Mouse (Mus musculus) intestine, embryonic 16.5 days (tissue): ENCODE data around the gene Erp29. TPM values are rescaled to one million over a fixed set of nuclear protein-coding genes. Genes with fewer than 3 reads are reported as not detected.

Experiments
- ATAC-seq: fragments of 200-750 bp; cut with Nextera tagmentation; 2 replicates; pipeline ENCODE4 v1.8.0; 2017; ENCODE audit warnings: moderate TSS enrichment, moderate library complexity
- H3K27ac ChIP-seq: fragments of 300-500 bp; sonication (generic); 2 replicates; pipeline ENCODE4 v1.5.1; 2014; ENCODE audit warnings: mild to moderate bottlenecking, low read length
- H3K27me3 ChIP-seq: fragments of 300-500 bp; sonication (generic); replicated peaks from 2 replicates; pipeline ENCODE4 v1.6.1; 2014; ENCODE audit warnings: low read length, control low read depth, mixed read lengths; ENCODE audit not compliant: control insufficient read depth, insufficient read depth
- H3K36me3 ChIP-seq: fragments of 300-500 bp; sonication (generic); 2 replicates; pipeline ENCODE4 v1.6.1; 2014; ENCODE audit warnings: low read length, control low read depth; ENCODE audit not compliant: control insufficient read depth, insufficient read depth
- H3K4me1 ChIP-seq: fragments of 300-500 bp; sonication (generic); 2 replicates; pipeline ENCODE4 v1.6.1; 2014; ENCODE audit warnings: low read length, control low read depth, mixed read lengths; ENCODE audit not compliant: control insufficient read depth, insufficient read depth
- H3K4me2 ChIP-seq: fragments of 300-500 bp; sonication (generic); 2 replicates; pipeline ENCODE4 v1.6.1; 2014; ENCODE audit warnings: low read depth, low read length, control low read depth
- H3K4me3 ChIP-seq: fragments of 300-500 bp; sonication (generic); 2 replicates; pipeline ENCODE4 v1.5.1; 2014; ENCODE audit warnings: mild to moderate bottlenecking, low read length
- H3K9ac ChIP-seq: fragments of 300-500 bp; sonication (generic); 2 replicates; pipeline ENCODE4 v1.6.1; 2014; ENCODE audit warnings: low read depth, low read length
- H3K9me3 ChIP-seq: fragments of 300-500 bp; sonication (generic); 2 replicates; pipeline ENCODE4 v1.6.1; 2016; ENCODE audit warnings: low read length, control low read depth; ENCODE audit not compliant: control insufficient read depth
- WGBS: fragments of 180-500 bp; shearing (Covaris S2); extraction: QIAGEN DNeasy Blood & Tissue Kit; methylation state at CpG from one replicate; pipeline ENCODE4 v1.1.7; 2014; 5-methylcytosine and 5-hydroxymethylcytosine counted together
- polyA plus RNA-seq: library from polyadenylated mRNA; unstranded; fragments of >200 nt; fragmentation: Nextera tagmentation; extraction: Ambion mirVana; gene quantifications from 2 replicates; pipeline ENCODE4 v1.2.1, GENCODE M21; 2015

The Erp29 gene
- polyA plus RNA-seq, 1 experiment from 2014 or later = 202 TPM

GRCm38 (mm10) chr5:121398146-121398964, 54.0 kb downstream of the Erp29 start:
- Histone ChIP-seq H3K9ac (peak overlapping the region; percentile 90), H3K4me1 (peaks cover 20% of the 10 kb centered on the region), H3K36me3 (no peaks in the 10 kb centered on the region), H3K9me3 (no peaks in the 10 kb centered on the region), H3K27me3 (no peaks in the 10 kb centered on the region), H3K27ac (peak overlapping the region; percentile 68), H3K4me2 (peak overlapping the region; percentile 85), H3K4me3 (peak overlapping the region; percentile 92)
- peak; percentile 73 for ATAC-seq
- WGBS = under 1% methylated on average over 67 of the region's 67 CpGs

GRCm38 (mm10) chr5:121397187-121398145, 54.8 kb downstream of the Erp29 start, which contains the start of gene Naa25:
Naa25 (plus strand) TSS chr5:121397936.
- peak; percentile 96 for ATAC-seq

GRCm38 (mm10) chr5:121395621-121396020, 56.7 kb downstream of the Erp29 start:
- Histone ChIP-seq H3K27me3 (no peaks in the 10 kb centered on the region), H3K9me3 (no peaks in the 10 kb centered on the region), H3K4me3 (no peak overlapping the region), H3K27ac (no peak overlapping the region), H3K36me3 (no peaks in the 10 kb centered on the region), H3K4me1 (peaks cover 15% of the 10 kb centered on the region), H3K4me2 (no peak overlapping the region), H3K9ac (no peak overlapping the region)
- WGBS = 82% methylated on average over 5 of the region's 5 CpGs
- ATAC-seq = no peak

More at GRCm38 (mm10) chr5:121397187-121398145, 54.8 kb downstream of the Erp29 start, which contains the start of gene Naa25:
- Histone ChIP-seq H3K27ac (peak within 1 kb of the TSS; percentile 90), H3K4me1 (peaks cover 20% of the 10 kb centered on the region), H3K4me3 (peak within 1 kb of the TSS; percentile 92), H3K9me3 (no peaks in the 10 kb centered on the region), H3K4me2 (peak within 1 kb of the TSS; percentile 85), H3K36me3 (no peaks in the 10 kb centered on the region), H3K9ac (peak within 1 kb of the TSS; percentile 90), H3K27me3 (no peaks in the 10 kb centered on the region)
- WGBS = 9% methylated on average over 52 of the region's 53 CpGs

- Histone ChIP-seq H3K4me3 (no peak overlapping the region), H3K9me3 (no peaks in the 10 kb centered on the region), H3K36me3 (no peaks in the 10 kb centered on the region), H3K27ac (no peak overlapping the region), H3K27me3 (no peaks in the 10 kb centered on the region), H3K9ac (no peak overlapping the region), H3K4me2 (no peak overlapping the region), H3K4me1 (0 out of 2 replicates have a peak, but pooled peaks cover 2% of the 10 kb centered on the region)
- WGBS = 79% methylated on average over 3 of the region's 3 CpGs
- ATAC-seq = no peak
These were observed 58.9 kb downstream of the Erp29 start for GRCm38 (mm10) chr5:121393402-121393801.

- Histone ChIP-seq H3K4me1 (0 out of 2 replicates have a peak, but pooled peaks cover 3% of the 10 kb centered on the region), H3K9me3 (no peaks in the 10 kb centered on the region), H3K36me3 (no peaks in the 10 kb centered on the region), H3K4me3 (no peak overlapping the region), H3K4me2 (no peak overlapping the region), H3K27ac (no peak overlapping the region), H3K9ac (no peak overlapping the region), H3K27me3 (no peaks in the 10 kb centered on the region)
- ATAC-seq = no peak
- 57% methylated on average over 16 of the region's 16 CpGs for WGBS
These were observed 59.5 kb downstream of the Erp29 start for GRCm38 (mm10) chr5:121392667-121393380.

- no peak for ATAC-seq
These were observed 62.6 kb downstream of the Erp29 start for GRCm38 (mm10) chr5:121389691-121390090.

GRCm38 (mm10) chr5:121389106-121389505, 63.2 kb downstream of the Erp29 start:
- 65% methylated on average over 7 of the region's 7 CpGs for WGBS

More at GRCm38 (mm10) chr5:121389691-121390090, 62.6 kb downstream of the Erp29 start:
- Histone ChIP-seq H3K4me1 (peaks cover 19% of the 10 kb centered on the region), H3K9ac (no peak overlapping the region), H3K36me3 (no peaks in the 10 kb centered on the region), H3K4me3 (no peak overlapping the region), H3K4me2 (no peak overlapping the region), H3K9me3 (no peaks in the 10 kb centered on the region), H3K27me3 (no peaks in the 10 kb centered on the region), H3K27ac (no peak overlapping the region)

GRCm38 (mm10) chr5:121387126-121387525, 65.2 kb downstream of the Erp29 start:
- no peaks in the 10 kb centered on the region for H3K9me3 ChIP-seq
- ATAC-seq = no peak
- no peaks in the 10 kb centered on the region for H3K27me3 ChIP-seq
- H3K4me1 ChIP-seq = peaks cover 30% of the 10 kb centered on the region
- no peaks in the 10 kb centered on the region for H3K36me3 ChIP-seq
- H3K27ac ChIP-seq = peak overlapping the region; percentile 41; the same call in 1 of the 2 replicates
- WGBS = 44% methylated on average over 4 of the region's 4 CpGs
- H3K9ac ChIP-seq = peak overlapping the region; percentile 46
- H3K4me2 ChIP-seq = no peak overlapping the region
- H3K4me3 ChIP-seq = no peak overlapping the region

More at GRCm38 (mm10) chr5:121389106-121389505, 63.2 kb downstream of the Erp29 start:
- no peak overlapping the region for H3K4me3 ChIP-seq
- H3K4me2 ChIP-seq = no peak overlapping the region
- H3K9ac ChIP-seq = no peak overlapping the region
- peaks cover 24% of the 10 kb centered on the region for H3K4me1 ChIP-seq
- no peaks in the 10 kb centered on the region for H3K36me3 ChIP-seq
- no peak overlapping the region for H3K27ac ChIP-seq
- no peak for ATAC-seq
- no peaks in the 10 kb centered on the region for H3K9me3 ChIP-seq
- H3K27me3 ChIP-seq = no peaks in the 10 kb centered on the region
